Mouse (Mus musculus) midbrain, embryonic 14.5 days (tissue): Measurements from ENCODE around the gene Zfp697. TPM values are rescaled to one million over a fixed set of nuclear protein-coding genes. Genes with fewer than 3 reads are reported as not detected.
"Not testable (repeated sequence)": the region's sequence is repeated elsewhere in the genome, so short reads cannot be mapped to it uniquely, and the experiment has no call there.

ENCODE experiments used
- ATAC-seq: fragments of 200-750 bp; cut with Nextera tagmentation; 2 replicates; pipeline ENCODE4 v1.8.0; 2017; ENCODE audit warnings: moderate number of reproducible peaks, moderate library complexity; ENCODE audit not compliant: low FRiP score, low TSS enrichment
- DNase-seq: peaks from one replicate; pipeline ENCODE4 v3.0.0-alpha.2; 2015
- H3K27ac ChIP-seq: fragments of 300-500 bp; sonication (generic); replicated peaks from 2 replicates; pipeline ENCODE4 v1.5.1; 2014; ENCODE audit warnings: mild to moderate bottlenecking, low read depth, low read length, moderate library complexity
- H3K27me3 ChIP-seq: fragments of 300-500 bp; sonication (generic); 2 replicates; pipeline ENCODE4 v1.6.1; 2014; ENCODE audit warnings: low read length, control low read depth, mixed read lengths; ENCODE audit not compliant: control insufficient read depth, insufficient read depth
- H3K36me3 ChIP-seq: fragments of 300-500 bp; sonication (generic); 2 replicates; pipeline ENCODE4 v1.6.1; 2014; ENCODE audit warnings: low read length, control low read depth; ENCODE audit not compliant: control insufficient read depth, insufficient read depth
- H3K4me1 ChIP-seq: fragments of 300-500 bp; sonication (generic); 2 replicates; pipeline ENCODE4 v1.6.1; 2014; ENCODE audit warnings: mild to moderate bottlenecking, antibody characterized with exemption, low read length, control low read depth; ENCODE audit not compliant: control insufficient read depth, insufficient read depth
- H3K4me2 ChIP-seq: fragments of 300-500 bp; sonication (generic); 2 replicates; pipeline ENCODE4 v1.6.1; 2014; ENCODE audit warnings: mild to moderate bottlenecking, low read length, moderate library complexity
- H3K4me3 ChIP-seq: fragments of 300-500 bp; sonication (generic); replicated peaks from 2 replicates; pipeline ENCODE4 v1.5.1; 2014; ENCODE audit warnings: low read depth, low read length
- H3K9ac ChIP-seq: fragments of 300-500 bp; sonication (generic); replicated peaks from 2 replicates; pipeline ENCODE4 v1.6.1; 2014; ENCODE audit warnings: mild to moderate bottlenecking, low read length, moderate library complexity
- H3K9me3 ChIP-seq: fragments of 300-500 bp; sonication (generic); 2 replicates; pipeline ENCODE4 v1.6.1; 2016; ENCODE audit warnings: low read length, control low read depth, mixed read lengths; ENCODE audit not compliant: control insufficient read depth
- WGBS: fragments of 180-500 bp; shearing (Covaris S2); extraction: QIAGEN DNeasy Blood & Tissue Kit; methylation state at CpG from one replicate; pipeline ENCODE4 v1.1.7; 2014; 5-methylcytosine and 5-hydroxymethylcytosine counted together
- polyA plus RNA-seq: library from polyadenylated mRNA; unstranded; fragments of >200 nt; fragmentation: Nextera tagmentation; extraction: Ambion mirVana; gene quantifications from 2 replicates; pipeline ENCODE4 v1.2.1, GENCODE M21; 2014

Zfp697 gene
- polyA plus RNA-seq, 1 experiment from 2014 or later: 21.3 TPM

GRCm38 (mm10) chr3:98582622-98583021, 200.4 kb downstream of the Zfp697 start:
- H3K4me1 ChIP-seq, ATAC-seq, DNase-seq, H3K27ac ChIP-seq, H3K36me3 ChIP-seq, H3K9me3 ChIP-seq, H3K27me3 ChIP-seq, H3K4me2 ChIP-seq, H3K4me3 ChIP-seq, H3K9ac ChIP-seq: not testable (repeated sequence)

- Histone ChIP-seq H3K9me3 (no peaks in the 10 kb centered on the region), H3K4me3 (no peak overlapping the region), H3K9ac (no peak overlapping the region), H3K4me1 (no peaks in the 10 kb centered on the region), H3K27ac (no peak overlapping the region), H3K27me3 (no peaks in the 10 kb centered on the region), H3K36me3 (no peaks in the 10 kb centered on the region), H3K4me2 (no peak overlapping the region)
- ATAC-seq: no peak
- DNase-seq: no peak
- 92% methylated on average over 2 of the region's 2 CpGs for WGBS
These were observed 205.5 kb downstream of the Zfp697 start for GRCm38 (mm10) chr3:98587721-98588120.

- no peak for ATAC-seq
- no peaks in the 10 kb centered on the region for H3K4me1 ChIP-seq
- H3K9ac ChIP-seq: no peak within 1 kb of the TSS
- H3K36me3 ChIP-seq: no peaks in the 10 kb centered on the region
- H3K9me3 ChIP-seq: no peaks in the 10 kb centered on the region
- no peak for DNase-seq
- no peaks in the 10 kb centered on the region for H3K27me3 ChIP-seq
- no peak within 1 kb of the TSS for H3K4me2 ChIP-seq
- H3K4me3 ChIP-seq: no peak within 1 kb of the TSS
- no peak within 1 kb of the TSS for H3K27ac ChIP-seq
These were observed 206.4 kb downstream of the Zfp697 start, which contains the start of gene Gm10681 for GRCm38 (mm10) chr3:98588707-98589106. Gene Gm10681 (minus strand): TSS chr3:98588807.

DNA sequence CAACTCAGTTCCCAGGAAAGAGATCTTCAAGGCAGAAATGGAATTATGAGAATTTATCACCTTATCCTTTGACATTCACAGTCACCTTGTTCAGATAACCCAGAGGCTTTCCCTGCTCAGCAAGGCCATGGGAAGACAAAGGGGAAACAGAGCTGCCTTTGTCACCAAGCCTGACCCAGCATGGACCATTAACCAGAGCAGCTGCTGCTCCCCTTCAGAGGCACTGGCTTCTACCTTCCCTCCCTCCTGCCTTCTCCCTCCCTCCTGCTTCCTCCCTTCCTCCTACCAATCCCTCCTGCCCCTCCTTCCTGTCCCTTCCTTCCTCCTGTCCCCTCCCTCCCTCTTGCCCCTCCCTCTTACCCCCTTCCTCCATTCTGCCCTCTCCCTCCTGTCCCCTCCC, 231.3 kb downstream of the Zfp697 start:
- not testable (repeated sequence) for H3K9ac ChIP-seq, ATAC-seq, DNase-seq, H3K4me2 ChIP-seq, H3K27ac ChIP-seq, H3K9me3 ChIP-seq, H3K27me3 ChIP-seq, H3K4me3 ChIP-seq, H3K4me1 ChIP-seq, H3K36me3 ChIP-seq

- no peaks in the 10 kb centered on the region for H3K4me1 ChIP-seq
- H3K36me3 ChIP-seq: no peaks in the 10 kb centered on the region
- H3K4me2 ChIP-seq: no peak overlapping the region
- no peak overlapping the region for H3K9ac ChIP-seq
- H3K27ac ChIP-seq: no peak overlapping the region
- H3K9me3 ChIP-seq: no peaks in the 10 kb centered on the region
- no peak for DNase-seq
- H3K4me3 ChIP-seq: no peak overlapping the region
- no peak for ATAC-seq
- H3K27me3 ChIP-seq: no peaks in the 10 kb centered on the region
These were observed 231.7 kb downstream of the Zfp697 start for GRCm38 (mm10) chr3:98613963-98614362.

DNA sequence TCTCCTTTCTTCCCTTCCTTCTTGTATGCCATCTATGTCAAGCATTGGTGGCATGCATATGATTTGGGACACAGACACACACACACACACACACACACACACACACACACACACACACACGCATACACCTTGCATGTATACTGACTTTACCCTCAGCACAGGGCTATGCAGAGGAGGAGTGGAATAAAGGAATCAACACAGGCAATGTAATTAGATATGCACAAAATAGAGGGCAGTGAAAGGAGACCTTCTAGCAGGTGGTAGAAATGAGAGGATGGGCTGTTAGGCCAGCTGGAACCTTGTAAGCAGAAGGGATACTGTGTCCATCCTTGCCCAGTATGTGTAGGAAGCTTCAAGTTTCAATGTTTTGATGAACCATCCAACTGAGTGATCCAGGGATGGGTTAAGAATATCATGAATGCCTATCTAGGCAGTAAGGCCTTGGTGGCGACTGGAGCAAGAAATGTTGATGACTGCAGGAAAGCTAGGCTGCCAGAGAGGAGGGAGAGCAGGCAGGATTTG, 232.2 kb downstream of the Zfp697 start:
- H3K27ac ChIP-seq, H3K9ac ChIP-seq, H3K4me3 ChIP-seq, DNase-seq, H3K4me2 ChIP-seq, H3K36me3 ChIP-seq, H3K4me1 ChIP-seq, H3K9me3 ChIP-seq, ATAC-seq, H3K27me3 ChIP-seq: not testable (repeated sequence)
- WGBS: 71% methylated on average over 2 of the region's 2 CpGs

DNA sequence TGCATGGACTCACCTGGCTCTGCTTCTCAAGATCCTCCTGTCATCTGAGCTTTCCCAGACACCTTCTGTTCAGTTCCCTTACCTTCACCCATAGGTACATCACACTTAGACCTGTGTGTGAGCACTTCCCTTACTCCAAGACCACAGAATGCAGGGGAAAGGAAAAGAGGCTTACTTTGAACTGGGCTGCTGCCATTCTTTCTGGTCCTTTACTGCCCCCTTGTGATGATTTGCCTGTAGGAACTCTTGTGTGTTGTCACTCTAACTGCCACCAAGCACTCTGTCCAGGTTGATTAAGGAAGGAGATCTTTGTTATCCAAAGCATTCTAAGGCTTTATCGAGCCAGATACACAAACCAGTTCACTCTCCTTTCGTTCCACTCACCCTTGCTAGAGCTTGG, 234.0 kb downstream of the Zfp697 start:
- H3K4me1 ChIP-seq, H3K4me2 ChIP-seq, H3K27me3 ChIP-seq, H3K36me3 ChIP-seq, H3K9me3 ChIP-seq, H3K9ac ChIP-seq, DNase-seq, H3K4me3 ChIP-seq, H3K27ac ChIP-seq: not testable (repeated sequence)
- 19% methylated on average over 2 of the region's 2 CpGs for WGBS
- ATAC-seq: peak; percentile 47; the same call in 1 of the 2 replicates

GRCm38 (mm10) chr3:98616786-98617185, 234.5 kb downstream of the Zfp697 start:
- not testable (repeated sequence) for H3K27ac ChIP-seq, H3K9me3 ChIP-seq, H3K36me3 ChIP-seq, H3K27me3 ChIP-seq, DNase-seq, H3K9ac ChIP-seq, ATAC-seq, H3K4me3 ChIP-seq, H3K4me2 ChIP-seq, H3K4me1 ChIP-seq
- 75% methylated on average over 1 of the region's 1 CpGs for WGBS

- Histone ChIP-seq H3K27ac (no peak overlapping the region), H3K9ac (no peak overlapping the region), H3K4me1 (no peaks in the 10 kb centered on the region), H3K27me3 (no peaks in the 10 kb centered on the region), H3K9me3 (no peaks in the 10 kb centered on the region), H3K36me3 (no peaks in the 10 kb centered on the region), H3K4me2 (no peak overlapping the region), H3K4me3 (no peak overlapping the region)
- 87% methylated on average over 3 of the region's 3 CpGs for WGBS
- DNase-seq (no peak), ATAC-seq (no peak)
These were observed 247.4 kb downstream of the Zfp697 start for GRCm38 (mm10) chr3:98629633-98630032.
